Mouse (Mus musculus): ENCODE measurements around the gene Pgpep1l.

- TF ChIP-seq CTCF (IDR thresholded peaks at IDR 0.05; ENCODE audit: extremely low read depth, insufficient read depth, low read length) (no peak), POLR2A (IDR thresholded peaks at IDR 0.05; ENCODE audit: extremely low read depth, insufficient read depth, low read length) (no peak)
Observed at GRCm38 (mm10) chr7:68278908-68279307, 14.9 kb upstream of the Pgpep1l start.

All from cortical plate, adult 2 months (tissue).